Mouse (Mus musculus) intestine, postnatal 0 days (tissue): Measurements from ENCODE around the gene Dnhd1. TPM values are rescaled to one million over a fixed set of nuclear protein-coding genes. Genes with fewer than 3 reads are reported as not detected.
"Not testable (repeated sequence)": the region's sequence is repeated elsewhere in the genome, so short reads cannot be mapped to it uniquely, and the experiment has no call there.

Experiments
- ATAC-seq: fragments of 200-750 bp; cut with Nextera tagmentation; 2 replicates; pipeline ENCODE4 v1.8.0; 2017; ENCODE audit warnings: mild to moderate bottlenecking, moderate TSS enrichment, moderate library complexity
- H3K27ac ChIP-seq: fragments of 300-500 bp; sonication (generic); 2 replicates; pipeline ENCODE4 v1.5.1; 2014; ENCODE audit warnings: mild to moderate bottlenecking, low read depth, low read length, moderate library complexity
- H3K27me3 ChIP-seq: fragments of 300-500 bp; sonication (generic); replicated peaks from 2 replicates; pipeline ENCODE4 v1.6.1; 2014; ENCODE audit warnings: low read length, mixed read lengths; ENCODE audit not compliant: control insufficient read depth, insufficient read depth
- H3K36me3 ChIP-seq: fragments of 300-500 bp; sonication (generic); 2 replicates; pipeline ENCODE4 v1.6.1; 2014; ENCODE audit warnings: mild to moderate bottlenecking, moderate library complexity; ENCODE audit not compliant: control insufficient read depth, insufficient read depth
- H3K4me1 ChIP-seq: fragments of 300-500 bp; sonication (generic); replicated peaks from 2 replicates; pipeline ENCODE4 v1.6.1; 2014; ENCODE audit warnings: antibody characterized with exemption, low read length, mixed read lengths; ENCODE audit not compliant: control insufficient read depth, insufficient read depth
- H3K4me2 ChIP-seq: fragments of 300-500 bp; sonication (generic); replicated peaks from 2 replicates; pipeline ENCODE4 v1.6.1; 2014; ENCODE audit warnings: low read depth, mild to moderate bottlenecking, moderate library complexity
- H3K4me3 ChIP-seq: fragments of 300-500 bp; sonication (generic); 2 replicates; pipeline ENCODE4 v1.5.1; 2014; ENCODE audit warnings: low read depth, low read length
- H3K9ac ChIP-seq: fragments of 300-500 bp; sonication (generic); 2 replicates; pipeline ENCODE4 v1.6.1; 2014; ENCODE audit warnings: mild to moderate bottlenecking, low read depth, low read length
- H3K9me3 ChIP-seq: fragments of 300-500 bp; sonication (generic); 2 replicates; pipeline ENCODE4 v1.6.1; 2016; ENCODE audit warnings: mixed run types; ENCODE audit not compliant: control insufficient read depth
- CTCF ChIP-seq: sonication (generic); IDR thresholded peaks from 2 replicates; pipeline ENCODE4 v1.5.1; 2016; ENCODE audit warnings: low read depth, mild to moderate bottlenecking, control low read depth, antibody characterized with exemption, moderate library complexity
- WGBS: fragments of 180-500 bp; shearing (Covaris S2); extraction: QIAGEN DNeasy Blood & Tissue Kit; methylation state at CpG from one replicate; pipeline ENCODE4 v1.1.7; 2014; 5-methylcytosine and 5-hydroxymethylcytosine counted together
- polyA plus RNA-seq: library from polyadenylated mRNA; unstranded; fragments of >200 nt; fragmentation: Nextera tagmentation; extraction: Ambion mirVana; gene quantifications from 2 replicates; pipeline ENCODE4 v1.2.1, GENCODE M21; 2015

Dnhd1 gene
- polyA plus RNA-seq, 1 experiment from 2014 or later = 0.09 TPM

DNA sequence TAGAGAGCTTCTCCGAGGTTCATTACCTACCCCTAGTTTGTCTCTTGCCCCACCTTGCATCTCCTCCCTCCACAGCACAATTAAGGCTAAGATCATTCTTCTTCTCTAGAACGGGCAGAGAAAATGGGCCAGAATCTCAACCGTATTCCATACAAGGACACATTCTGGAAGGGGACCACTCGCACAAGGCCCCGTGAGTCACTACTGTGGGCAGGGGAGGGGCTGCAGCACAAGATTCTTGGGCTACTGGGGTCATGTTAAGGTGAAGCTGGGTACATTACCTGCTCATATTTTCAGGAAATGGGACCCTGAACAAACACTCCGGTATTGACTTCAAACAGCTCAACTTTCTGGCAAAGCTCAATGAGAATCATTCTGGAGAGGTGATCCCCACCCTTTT, 90.2 kb downstream of the Dnhd1 start:
- no peaks in the 10 kb centered on the region for H3K9me3 ChIP-seq
- H3K27me3 ChIP-seq = no peaks in the 10 kb centered on the region
- no peak overlapping the region; the same call in 1 of the 2 replicates for H3K27ac ChIP-seq
- 71% methylated on average over 6 of the region's 6 CpGs for WGBS
- no peak overlapping the region for H3K4me2 ChIP-seq
- H3K4me3 ChIP-seq = no peak overlapping the region
- no peak for TF ChIP-seq CTCF
- H3K9ac ChIP-seq = no peak overlapping the region
- no peaks in the 10 kb centered on the region for H3K4me1 ChIP-seq
- ATAC-seq = no peak
- H3K36me3 ChIP-seq = peaks cover 29% of the 10 kb centered on the region

- TF ChIP-seq CTCF = no peak
- no peaks in the 10 kb centered on the region for H3K4me1 ChIP-seq
- H3K27ac ChIP-seq = no peak overlapping the region
- WGBS = 91% methylated on average over 9 of the region's 9 CpGs
- no peak overlapping the region for H3K4me3 ChIP-seq
- H3K9me3 ChIP-seq = no peaks in the 10 kb centered on the region
- ATAC-seq = no peak
- no peaks in the 10 kb centered on the region for H3K27me3 ChIP-seq
- H3K9ac ChIP-seq = no peak overlapping the region
- peaks cover 39% of the 10 kb centered on the region for H3K36me3 ChIP-seq
- H3K4me2 ChIP-seq = no peak overlapping the region
These were observed 91.4 kb downstream of the Dnhd1 start for GRCm38 (mm10) chr7:105741978-105742377.

DNA sequence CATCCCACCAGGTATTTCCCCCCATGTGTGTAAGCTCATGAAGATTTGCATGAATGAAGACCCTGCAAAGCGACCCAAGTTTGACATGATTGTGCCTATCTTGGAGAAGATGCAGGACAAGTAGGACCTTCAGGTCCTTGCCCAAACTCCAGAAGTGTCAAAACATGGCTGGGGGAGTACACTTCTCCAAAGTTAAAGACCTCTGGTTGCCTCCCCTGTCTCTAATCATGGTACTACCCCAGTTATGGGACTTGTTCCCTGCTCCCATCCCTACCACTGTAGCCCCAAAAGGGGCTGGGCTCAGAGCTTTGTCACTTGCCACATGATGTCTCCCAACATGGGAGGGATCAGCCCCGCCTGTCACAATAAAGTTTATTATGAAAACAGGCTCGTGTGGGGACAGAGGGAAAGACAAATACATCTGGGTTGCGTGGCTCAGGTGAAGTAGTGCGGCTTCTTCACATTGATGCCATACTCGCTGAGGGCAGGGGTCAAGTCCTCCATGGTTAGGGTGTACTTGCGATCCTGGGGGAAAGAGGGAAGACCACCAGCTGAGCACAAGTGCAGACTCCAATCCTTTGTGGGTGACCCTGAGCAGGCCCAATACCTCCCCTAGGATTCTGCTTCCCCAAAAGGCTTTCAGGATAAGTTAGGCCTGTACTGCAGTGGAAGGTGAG, 92.0 kb downstream of the Dnhd1 start:
- H3K9ac ChIP-seq, H3K9me3 ChIP-seq, H3K27ac ChIP-seq, ATAC-seq, H3K4me1 ChIP-seq, H3K27me3 ChIP-seq, H3K4me3 ChIP-seq: not testable (repeated sequence)
- WGBS = 75% methylated on average over 7 of the region's 7 CpGs
- Histone ChIP-seq H3K4me2 (peak overlapping the region; percentile 95; the same call in 1 of the 2 replicates), H3K36me3 (peaks cover 46% of the 10 kb centered on the region)

DNA sequence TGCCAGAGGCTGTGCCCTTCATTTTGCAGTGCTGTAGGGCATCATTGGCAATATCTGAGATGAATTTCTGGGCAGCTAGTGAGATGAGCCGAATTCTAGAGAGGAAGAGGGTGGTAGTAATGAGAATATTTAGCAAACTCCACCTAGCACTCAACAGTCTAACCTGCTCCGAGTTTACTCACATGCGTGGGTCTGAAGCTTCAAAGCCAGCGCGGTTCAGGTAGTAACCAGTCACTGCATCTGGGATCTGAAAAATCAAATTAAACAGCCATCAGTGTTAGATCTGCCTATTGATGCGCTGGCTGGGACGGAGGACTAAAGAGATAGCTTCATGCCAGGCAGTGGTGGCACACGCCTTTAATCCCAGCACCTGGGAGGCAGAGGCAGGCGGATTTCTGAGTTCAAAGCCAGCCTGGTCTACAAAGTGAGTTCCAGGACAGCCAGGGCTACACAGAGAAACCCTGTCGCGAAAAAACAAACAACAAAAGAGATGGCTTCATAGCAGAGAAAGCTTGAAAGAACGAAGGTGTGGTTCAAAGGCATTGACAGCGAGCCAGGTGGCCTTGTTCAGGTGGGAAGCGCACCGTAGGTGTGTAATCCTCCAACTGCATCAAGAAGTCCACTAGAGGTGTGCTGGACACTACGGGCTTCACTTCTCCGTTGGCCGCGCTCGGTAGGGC, 92.8 kb downstream of the Dnhd1 start:
- not testable (repeated sequence) for H3K9me3 ChIP-seq, ATAC-seq, H3K4me1 ChIP-seq, H3K27me3 ChIP-seq
- H3K27ac ChIP-seq = peak overlapping the region; percentile 71
- peaks cover 50% of the 10 kb centered on the region for H3K36me3 ChIP-seq
- WGBS = 29% methylated on average over 20 of the region's 20 CpGs
- peak overlapping the region; percentile 83 for H3K4me3 ChIP-seq
- H3K4me2 ChIP-seq = peak overlapping the region; percentile 95
- H3K9ac ChIP-seq = peak overlapping the region; percentile 89

GRCm38 (mm10) chr7:105743926-105744590, 93.4 kb downstream of the Dnhd1 start, which contains the start of gene Taf10:
TSS of gene Taf10 (minus strand) at chr7:105744361.
- ATAC-seq = peak; percentile 98
- H3K4me1 ChIP-seq = no peaks in the 10 kb centered on the region
- H3K27me3 ChIP-seq = no peaks in the 10 kb centered on the region
- peak within 1 kb of the TSS; percentile 71 for H3K27ac ChIP-seq
- peak within 1 kb of the TSS; percentile 95 for H3K4me2 ChIP-seq
- H3K9ac ChIP-seq = peak within 1 kb of the TSS; percentile 89
- peaks cover 52% of the 10 kb centered on the region for H3K36me3 ChIP-seq
- peak within 1 kb of the TSS; percentile 83 for H3K4me3 ChIP-seq
- TF ChIP-seq CTCF = peak; percentile 66
- WGBS = under 1% methylated on average over 46 of the region's 67 CpGs
- no peaks in the 10 kb centered on the region for H3K9me3 ChIP-seq

GRCm38 (mm10) chr7:105747776-105748175, 97.1 kb downstream of the Dnhd1 start:
- Histone ChIP-seq H3K4me1 (peaks cover 6% of the 10 kb centered on the region; the same call in 1 of the 2 replicates), H3K4me3 (no peak overlapping the region), H3K4me2 (no peak overlapping the region), H3K36me3 (peaks cover 31% of the 10 kb centered on the region), H3K27me3 (no peaks in the 10 kb centered on the region), H3K9ac (no peak overlapping the region), H3K27ac (no peak overlapping the region), H3K9me3 (no peaks in the 10 kb centered on the region)
- no peak for ATAC-seq
- WGBS = 96% methylated on average over 2 of the region's 2 CpGs
- no peak for TF ChIP-seq CTCF
